Mouse (Mus musculus) gastrocnemius, adult 2 months (tissue): Measurements from ENCODE around the gene Aurkb. TPM values are rescaled to one million over a fixed set of nuclear protein-coding genes. Genes with fewer than 3 reads are reported as not detected.

ENCODE experiments used
- DNase-seq: peaks from one replicate; pipeline ENCODE4 v3.0.0; 2022
- H3K27ac ChIP-seq: fragments of 200-600 bp; 2 replicates; pipeline ENCODE4 v1.8.1; 2022; ENCODE audit warnings: mild to moderate bottlenecking
- H3K4me3 ChIP-seq: fragments of 200-600 bp; 2 replicates; pipeline ENCODE4 v1.8.1; 2022; ENCODE audit warnings: mild to moderate bottlenecking, moderate library complexity
- CTCF ChIP-seq: fragments of 200-600 bp; IDR thresholded peaks from 2 replicates; pipeline ENCODE4 v1.8.1; 2022; ENCODE audit warnings: antibody characterized with exemption, mild to moderate bottlenecking, moderate library complexity
- intact Hi-C: fragments of 180-260 bp; cut with DNase I; formaldehyde crosslinking; loops from one replicate; pipeline ENCODE4 v1.15.1; 2025
- total RNA-seq, 2 experiments: library from RNA; stranded (reverse); gene quantifications; 2 replicates each; pipeline ENCODE4 v1.2.3; 2021

Aurkb gene
- total RNA-seq, 2 experiments from 2014 or later = not detected

DNA sequence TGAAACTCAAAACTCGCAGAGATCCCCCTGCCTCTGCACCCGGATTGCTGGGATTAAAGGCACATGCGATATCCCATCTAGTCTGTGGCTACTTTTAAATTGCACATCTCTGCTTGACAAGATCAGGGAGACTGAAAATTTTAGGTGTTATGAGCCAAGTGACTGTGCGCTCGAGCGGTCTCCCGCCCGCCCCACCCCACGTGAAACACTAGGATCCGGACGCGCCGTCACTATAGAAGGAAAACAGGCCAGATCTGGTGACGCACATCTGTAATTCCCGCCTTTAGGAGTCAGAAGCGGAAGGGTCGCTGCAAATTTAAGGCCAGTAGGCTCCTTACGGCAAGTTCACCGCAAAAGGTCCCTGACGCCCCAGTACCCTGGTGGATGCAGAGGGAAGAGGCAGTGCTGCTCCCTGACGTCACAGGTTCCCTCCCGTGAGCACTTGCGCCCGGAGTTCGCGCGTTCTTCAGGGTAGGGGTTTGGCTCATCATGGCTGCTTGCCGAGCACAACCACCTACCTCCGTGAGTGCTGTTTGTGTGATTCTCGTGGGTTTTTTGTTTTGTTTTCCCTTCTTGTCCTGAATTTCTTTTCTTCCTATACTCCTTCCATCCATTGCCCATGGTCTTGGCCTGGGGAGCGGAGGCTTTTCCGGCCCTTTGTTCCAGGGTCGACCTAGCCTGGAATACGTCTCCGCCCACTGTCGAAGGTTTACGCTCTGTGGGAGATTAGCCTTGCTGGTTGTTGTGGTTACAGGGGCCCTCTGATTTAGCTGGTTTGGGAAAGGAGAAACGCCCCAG, 29.6 kb upstream of the Aurkb start, which contains the start of gene Ctc1:
Ctc1 (plus strand) TSS at position 268 of the 798 bp plus-strand sequence.
- Histone ChIP-seq H3K4me3 (peak within 1 kb of the TSS; percentile 73), H3K27ac (peak within 1 kb of the TSS; percentile 95)
- DNase-seq = peak; percentile 92
- TF ChIP-seq CTCF = peak; percentile 71
- intact Hi-C loops = no loop called here

DNA sequence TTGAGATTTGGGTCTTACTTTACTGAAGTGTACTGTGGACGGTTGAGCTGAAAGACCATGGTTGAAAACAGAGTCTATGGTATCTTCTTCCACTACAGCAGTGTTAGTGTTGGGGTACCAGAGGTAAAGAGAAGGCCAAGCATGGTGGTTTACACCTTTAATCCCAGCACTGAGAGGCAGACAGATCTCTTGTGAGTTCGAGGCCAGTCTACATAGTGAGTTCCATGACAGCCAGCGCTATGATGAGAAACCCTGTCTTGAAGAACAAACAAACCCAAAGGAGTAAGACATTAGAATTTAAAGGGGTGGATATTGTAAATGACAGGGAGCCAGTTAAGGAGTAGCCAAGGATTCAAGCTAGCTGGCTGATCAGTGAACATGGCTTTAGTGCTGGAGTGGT, 28.7 kb upstream of the Aurkb start:
- no peak for TF ChIP-seq CTCF
- peak overlapping the region; percentile 95; the same call in 1 of the 2 replicates for H3K27ac ChIP-seq
- no peak for DNase-seq
- peak overlapping the region; percentile 73 for H3K4me3 ChIP-seq
- intact Hi-C loops = no loop called here

DNA sequence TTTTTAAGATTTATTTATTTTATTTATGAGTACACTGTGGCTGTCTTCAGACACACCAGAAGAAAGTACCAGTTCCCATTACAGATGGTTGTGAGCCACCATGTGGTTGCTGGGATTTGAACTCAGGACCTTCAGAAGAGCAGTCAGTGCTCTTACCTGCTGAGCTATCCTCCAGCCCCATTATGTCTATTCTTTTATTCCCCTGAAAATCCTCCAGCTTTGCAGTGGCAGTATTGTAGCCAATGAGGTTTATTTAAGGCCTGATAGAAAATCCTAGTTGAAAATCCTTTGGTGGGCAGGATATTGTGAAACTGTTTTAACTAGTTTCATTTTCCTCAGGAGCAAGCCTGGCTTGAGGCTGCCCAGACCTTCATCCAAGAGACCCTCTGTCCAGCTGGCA, 24.8 kb upstream of the Aurkb start:
- Histone ChIP-seq H3K4me3 (no peak overlapping the region), H3K27ac (no peak overlapping the region)
- no peak for TF ChIP-seq CTCF
- intact Hi-C loops = no loop called here
- DNase-seq = no peak

DNA sequence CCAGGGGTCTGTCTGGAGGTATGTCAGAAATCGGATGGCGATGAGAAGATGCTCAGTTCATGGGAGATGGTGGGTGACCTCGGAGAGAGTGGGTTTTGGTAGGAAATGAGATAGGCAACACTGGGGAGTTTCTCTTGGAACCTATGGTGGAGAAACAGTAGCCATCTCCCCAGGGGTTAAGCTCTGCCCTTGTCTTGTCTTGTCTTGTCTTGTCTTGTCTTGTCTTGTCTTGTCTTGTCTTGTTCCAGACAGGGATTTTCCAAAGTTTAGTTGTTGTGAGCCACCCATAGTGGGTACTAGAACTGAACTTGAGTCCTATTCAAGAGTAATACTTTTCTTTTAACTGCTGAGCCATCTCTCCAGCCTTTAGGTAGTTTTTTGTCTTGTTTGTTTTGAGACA, 18.9 kb upstream of the Aurkb start:
- intact Hi-C loops = no loop called here
- no peak overlapping the region for H3K27ac ChIP-seq
- TF ChIP-seq CTCF = no peak
- no peak overlapping the region for H3K4me3 ChIP-seq
- no peak for DNase-seq

DNA sequence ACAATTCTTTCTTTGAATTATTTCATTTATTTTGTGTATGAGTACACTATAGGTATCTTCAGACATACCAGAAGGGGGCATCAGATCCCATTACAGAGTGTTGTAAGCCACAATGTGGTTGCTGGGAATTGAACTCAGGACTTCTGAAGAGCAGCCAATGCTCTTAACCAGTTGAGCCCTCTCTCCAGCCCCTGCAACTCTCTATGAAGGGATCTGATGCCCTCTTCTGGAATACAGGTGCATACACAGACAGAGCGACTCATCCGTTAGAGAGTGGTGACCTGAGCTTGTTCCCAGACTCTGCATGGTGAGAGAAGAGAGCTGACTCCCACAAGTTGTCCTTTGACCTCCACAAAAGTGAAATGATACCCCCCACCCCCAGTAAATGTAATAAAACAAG, 16.6 kb upstream of the Aurkb start:
- Histone ChIP-seq H3K4me3 (no peak overlapping the region), H3K27ac (no peak overlapping the region)
- intact Hi-C loops = no loop called here
- DNase-seq = no peak
- peak; percentile 39; the same call in 1 of the 2 replicates for TF ChIP-seq CTCF

DNA sequence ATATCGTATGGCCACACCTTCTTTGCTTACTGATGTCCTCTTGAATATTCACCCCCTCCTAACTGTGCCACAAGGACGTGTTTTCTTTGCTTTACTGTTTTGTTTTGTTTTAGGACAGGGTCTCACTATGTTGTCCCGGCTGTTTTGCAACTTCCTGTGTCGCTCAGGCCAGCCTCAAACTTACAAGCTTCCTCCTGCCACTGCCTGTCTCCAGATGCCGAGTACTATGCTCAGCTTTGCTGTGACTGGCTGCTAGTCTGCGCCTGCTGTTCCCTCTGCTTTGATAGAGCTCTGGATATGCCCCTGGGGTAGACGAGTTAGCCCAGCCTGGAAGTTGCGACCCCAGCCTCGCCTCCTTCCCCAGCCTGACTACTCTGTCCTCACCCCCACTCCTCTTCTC, 11.9 kb upstream of the Aurkb start:
- intact Hi-C loops = no loop called here
- Histone ChIP-seq H3K27ac (no peak overlapping the region), H3K4me3 (no peak overlapping the region)
- no peak for TF ChIP-seq CTCF
- no peak for DNase-seq

DNA sequence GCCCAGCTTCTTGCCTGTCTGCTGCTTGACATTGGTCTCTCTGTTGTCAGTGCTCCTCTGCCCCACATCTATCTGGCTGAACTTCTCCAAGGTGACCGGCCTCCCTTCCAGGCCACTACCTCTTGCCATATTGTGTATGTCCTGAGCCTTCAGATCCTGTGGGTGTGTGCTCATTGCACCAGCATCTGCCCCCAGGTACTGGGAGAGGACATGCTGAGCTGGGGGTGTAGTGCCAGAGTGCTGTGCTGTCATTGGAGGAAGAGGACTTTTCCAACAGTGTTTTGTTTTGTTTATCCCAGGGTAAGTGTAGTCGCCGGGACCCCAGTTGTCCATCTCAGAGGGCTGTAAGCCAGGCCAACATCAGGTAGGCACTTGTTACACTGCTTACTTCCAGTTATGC, 10.9 kb upstream of the Aurkb start:
- DNase-seq = no peak
- Histone ChIP-seq H3K27ac (no peak overlapping the region), H3K4me3 (no peak overlapping the region)
- no peak for TF ChIP-seq CTCF
- intact Hi-C loops = no loop called here

DNA sequence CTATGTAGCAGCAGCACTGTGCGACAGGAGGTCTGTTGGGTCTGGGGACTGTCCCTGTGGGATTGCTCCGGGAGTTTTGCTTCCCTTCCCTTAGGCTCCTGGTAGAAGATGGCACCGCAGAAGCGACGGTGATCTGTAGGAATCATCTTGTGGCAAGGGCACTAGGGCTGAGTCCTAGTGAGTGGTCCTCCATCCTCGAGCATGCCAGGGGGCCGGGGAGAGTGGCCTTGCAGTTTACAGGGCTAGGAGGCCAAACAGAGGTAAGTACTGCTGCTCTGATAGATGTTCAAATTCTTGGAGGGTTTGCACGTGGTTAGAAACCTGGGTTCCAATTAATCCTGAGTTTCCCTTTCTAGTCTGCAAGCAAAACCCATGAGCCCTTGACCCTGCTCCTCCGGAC, 10.0 kb upstream of the Aurkb start:
- Histone ChIP-seq H3K4me3 (peak overlapping the region; percentile 89), H3K27ac (peak overlapping the region; percentile 85)
- DNase-seq = no peak
- intact Hi-C loops = loop anchor here (5.0 kb wide), 1 partner anchor 133 kb away; the partner anchor contains the start of gene Rpl26
- no peak for TF ChIP-seq CTCF

DNA sequence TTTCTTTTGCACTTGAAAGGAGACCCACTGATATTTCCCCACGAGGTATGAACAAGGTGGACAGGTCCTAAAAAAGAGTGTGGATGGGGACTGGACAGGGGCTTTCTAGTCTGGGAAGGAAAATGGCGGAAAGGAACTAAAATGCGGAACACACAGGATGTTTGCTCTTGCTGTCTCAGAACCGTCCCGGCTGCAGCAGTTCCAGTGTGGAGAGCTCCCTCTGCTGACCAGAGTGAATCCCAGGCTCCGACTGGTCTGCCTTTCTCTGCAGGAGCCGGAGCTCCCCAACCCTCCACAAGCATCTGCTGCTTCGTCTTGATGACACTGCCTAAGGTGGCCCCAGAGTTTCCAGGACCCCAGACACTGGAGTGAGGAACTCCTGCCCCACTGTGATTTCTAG, 9.6 kb upstream of the Aurkb start:
- DNase-seq = peak; percentile 91
- intact Hi-C loops = loop anchor here (2.0 to 5.0 kb wide), 2 partner anchors 69 to 134 kb away; partner anchors contain the start of gene Rpl26
- Histone ChIP-seq H3K4me3 (peak overlapping the region; percentile 89), H3K27ac (peak overlapping the region; percentile 85)
- peak; percentile 93 for TF ChIP-seq CTCF

DNA sequence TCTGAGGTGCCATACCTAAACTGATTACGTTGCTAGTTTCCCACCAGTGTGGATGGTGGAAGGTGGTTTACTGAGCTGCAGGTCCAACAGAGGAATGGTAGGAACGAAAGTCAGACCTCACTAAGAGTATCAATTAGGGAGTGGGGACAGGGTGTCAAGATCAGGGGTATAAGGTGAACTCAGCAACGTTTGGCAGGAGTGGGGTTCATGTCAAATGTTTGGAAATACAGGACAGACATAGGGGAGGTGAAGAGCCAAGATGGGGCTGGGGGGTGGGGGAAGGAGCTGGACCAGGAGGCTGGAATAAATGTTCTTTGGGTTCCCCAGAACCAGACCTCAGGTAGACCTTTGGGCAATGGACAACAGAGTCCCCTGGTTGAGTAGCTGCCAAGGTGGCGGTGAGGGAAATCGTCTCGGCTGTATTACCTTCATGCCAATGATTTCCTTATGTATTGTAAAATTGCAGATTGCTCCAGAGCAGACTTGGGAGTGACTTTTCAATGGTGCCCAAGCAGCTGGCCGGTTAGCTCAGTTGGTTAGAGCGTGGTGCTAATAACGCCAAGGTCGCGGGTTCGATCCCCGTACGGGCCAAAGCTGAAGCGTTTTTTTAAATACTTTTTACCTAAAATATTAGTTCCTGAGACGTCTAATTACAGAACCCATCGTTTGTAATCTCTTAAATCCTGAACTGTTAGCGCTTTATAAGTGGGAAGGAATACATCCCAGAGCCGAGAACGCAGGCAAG, 8.8 kb upstream of the Aurkb start:
- no peak for TF ChIP-seq CTCF
- Histone ChIP-seq H3K4me3 (peak overlapping the region; percentile 89), H3K27ac (peak overlapping the region; percentile 85)
- intact Hi-C loops = loop anchor here (1.0 to 5.0 kb wide), 4 partner anchors 26 to 134 kb away; partner anchors contain the start of gene Rpl26
- DNase-seq = peak; percentile 82

DNA sequence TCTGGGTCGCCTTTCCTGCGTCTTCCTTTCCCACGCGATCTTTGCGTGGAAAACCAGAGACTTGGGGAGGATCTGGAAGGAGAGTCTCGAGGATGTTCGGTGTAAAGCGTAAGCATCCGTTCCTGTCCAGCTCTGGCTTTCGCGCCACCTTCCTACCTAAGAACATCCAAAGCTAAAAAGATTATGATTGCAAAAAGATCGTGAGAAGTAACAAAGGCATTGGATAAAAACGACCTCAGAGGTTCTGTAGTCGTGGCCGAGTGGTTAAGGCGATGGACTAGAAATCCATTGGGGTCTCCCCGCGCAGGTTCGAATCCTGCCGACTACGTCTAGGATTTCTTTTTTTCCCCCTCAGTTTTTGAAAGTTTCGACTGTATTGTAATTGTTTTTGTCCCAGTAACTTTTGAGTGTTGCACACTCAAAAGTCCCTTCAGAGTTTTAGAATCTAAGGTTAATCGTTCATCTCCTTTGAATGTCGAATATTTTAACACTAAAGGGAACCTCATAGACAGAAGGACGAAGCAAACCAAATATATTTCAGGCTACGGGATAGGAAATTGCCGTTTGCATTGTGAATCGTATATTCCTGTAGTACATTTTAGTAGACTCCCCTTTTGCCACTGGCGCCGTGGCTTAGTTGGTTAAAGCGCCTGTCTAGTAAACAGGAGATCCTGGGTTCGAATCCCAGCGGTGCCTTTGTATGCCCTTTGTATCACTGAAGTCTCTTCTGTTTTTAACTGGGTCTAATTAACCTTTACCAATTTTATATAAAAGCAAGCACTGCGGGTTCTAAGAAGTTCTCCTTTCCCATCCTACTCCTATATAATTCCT, 8.0 kb upstream of the Aurkb start:
- intact Hi-C loops = loop anchor here (1.0 to 5.0 kb wide), 4 partner anchors 25 to 135 kb away; partner anchors contain the start of gene Rpl26
- no peak for TF ChIP-seq CTCF
- H3K27ac ChIP-seq = peak overlapping the region; percentile 85
- peak overlapping the region; percentile 89 for H3K4me3 ChIP-seq
- peak; percentile 81 for DNase-seq

DNA sequence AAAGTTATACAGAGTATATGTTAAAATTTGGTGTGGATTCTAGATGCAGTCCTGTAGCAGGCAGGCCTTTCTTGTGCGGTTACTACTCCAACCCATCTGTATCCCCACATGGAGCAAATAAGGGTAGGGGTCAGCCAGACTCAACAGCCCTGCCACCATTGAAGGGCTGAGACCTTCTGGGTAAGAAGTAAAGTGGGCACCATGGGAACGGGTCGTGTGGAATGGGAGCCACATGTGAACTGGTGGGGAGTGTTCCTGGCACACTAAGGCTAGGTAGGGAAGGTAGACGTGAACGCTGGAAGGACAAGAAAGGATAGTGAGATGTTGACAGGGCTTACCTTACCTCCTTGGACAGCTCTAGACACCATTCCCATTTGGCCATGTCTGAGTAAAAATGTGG, 7.3 kb upstream of the Aurkb start:
- DNase-seq = no peak
- Histone ChIP-seq H3K4me3 (no peak overlapping the region), H3K27ac (peak overlapping the region; percentile 85; the same call in 1 of the 2 replicates)
- intact Hi-C loops = loop anchor here (5.0 kb wide), 1 partner anchor 136 kb away; the partner anchor contains the start of gene Rpl26
- TF ChIP-seq CTCF = no peak
